Mouse (Mus musculus) forebrain, embryonic 11.5 days (tissue): ENCODE data around the gene Hook2. TPM values are rescaled to one million over a fixed set of nuclear protein-coding genes. Genes with fewer than 3 reads are reported as not detected.

Source experiments
- ATAC-seq: fragments of 200-750 bp; cut with Nextera tagmentation; replicated peaks from 2 replicates; pipeline ENCODE4 v1.8.0; 2017; ENCODE audit warnings: moderate TSS enrichment; ENCODE audit not compliant: low FRiP score
- DNase-seq: peaks from one replicate; pipeline ENCODE4 v3.0.0-alpha.2; 2017; ENCODE audit warnings: low spot score
- H3K27ac ChIP-seq: fragments of 300-500 bp; sonication (generic); 2 replicates; pipeline ENCODE4 v1.5.1; 2014; ENCODE audit warnings: low read depth, low read length
- H3K27me3 ChIP-seq: fragments of 300-500 bp; sonication (generic); 2 replicates; pipeline ENCODE4 v1.6.1; 2014; ENCODE audit warnings: mild to moderate bottlenecking, low read length, mixed read lengths; ENCODE audit not compliant: control insufficient read depth, insufficient read depth
- H3K36me3 ChIP-seq: fragments of 300-500 bp; sonication (generic); 2 replicates; pipeline ENCODE4 v1.6.1; 2014; ENCODE audit warnings: mild to moderate bottlenecking, low read length, moderate library complexity, mixed read lengths; ENCODE audit not compliant: control insufficient read depth, insufficient read depth
- H3K4me1 ChIP-seq: fragments of 300-500 bp; sonication (generic); replicated peaks from 2 replicates; pipeline ENCODE4 v1.6.1; 2014; ENCODE audit warnings: low read length, mixed read lengths; ENCODE audit not compliant: control insufficient read depth, insufficient read depth
- H3K4me2 ChIP-seq: fragments of 300-500 bp; sonication (generic); 2 replicates; pipeline ENCODE4 v1.6.1; 2014; ENCODE audit warnings: low read depth, mild to moderate bottlenecking, low read length, moderate library complexity, mixed read lengths; ENCODE audit not compliant: severe bottlenecking
- H3K4me3 ChIP-seq: fragments of 300-500 bp; sonication (generic); 2 replicates; pipeline ENCODE4 v1.5.1; 2014; ENCODE audit warnings: low read depth, low read length
- H3K9ac ChIP-seq: fragments of 300-500 bp; sonication (generic); 2 replicates; pipeline ENCODE4 v1.6.1; 2014; ENCODE audit warnings: low read length
- H3K9me3 ChIP-seq: fragments of 300-500 bp; sonication (generic); 2 replicates; pipeline ENCODE4 v1.6.1; 2016; ENCODE audit warnings: low read length, mixed read lengths; ENCODE audit not compliant: control insufficient read depth
- WGBS: fragments of 180-500 bp; shearing (Covaris S2); extraction: QIAGEN DNeasy Blood & Tissue Kit; methylation state at CpG from one replicate; pipeline ENCODE4 v1.1.7; 2014; 5-methylcytosine and 5-hydroxymethylcytosine counted together
- polyA plus RNA-seq: library from polyadenylated mRNA; unstranded; fragments of >200 nt; fragmentation: Nextera tagmentation; extraction: Ambion mirVana; gene quantifications from 2 replicates; pipeline ENCODE4 v1.2.1, GENCODE M21; 2014

Gene Hook2
- polyA plus RNA-seq, 1 experiment from 2014 or later, result 14.8 TPM

DNA sequence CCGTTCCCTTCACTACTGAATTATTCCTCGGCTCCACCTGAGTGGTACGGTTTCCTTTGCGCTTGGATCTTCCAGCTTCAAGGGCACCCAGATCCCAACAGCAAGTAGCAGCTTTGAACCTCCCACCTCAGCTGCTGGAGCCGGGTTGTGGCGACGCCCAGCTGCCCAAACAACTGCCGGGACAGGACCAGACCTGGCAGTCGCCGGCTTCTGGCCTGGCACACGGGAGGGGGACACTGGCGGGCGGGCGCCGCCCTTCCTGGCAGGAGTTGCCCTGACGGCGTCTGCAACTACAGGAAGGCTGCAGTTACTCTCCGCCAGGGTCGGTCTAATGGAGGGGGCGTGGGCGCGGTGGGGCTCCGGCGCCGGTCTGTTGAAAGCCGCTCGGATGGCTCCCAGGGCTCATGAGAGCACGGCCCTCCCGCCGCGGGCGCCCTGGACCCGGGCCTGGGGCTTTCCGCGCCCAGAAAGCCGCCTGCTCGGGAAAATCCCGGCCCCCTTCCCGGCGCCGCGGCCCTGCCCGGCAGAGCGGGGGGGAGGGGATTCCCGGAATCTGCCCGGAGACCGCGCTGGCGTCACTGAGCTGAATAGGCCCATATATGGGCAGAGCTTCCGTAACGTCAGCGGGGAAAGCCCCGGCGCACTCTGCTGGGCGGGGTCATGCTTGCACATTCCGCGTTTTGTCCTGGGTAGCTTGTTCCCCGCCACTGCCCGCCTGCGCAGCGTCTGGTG, 14.2 kb upstream of the Hook2 start:
- Histone ChIP-seq H3K36me3 (peaks cover 11% of the 10 kb centered on the region; the same call in 1 of the 2 replicates), H3K27ac (no peak overlapping the region), H3K4me1 (peaks cover 32% of the 10 kb centered on the region), H3K9ac (peak overlapping the region; percentile 41), H3K4me3 (peak overlapping the region; percentile 40), H3K27me3 (peaks cover 38% of the 10 kb centered on the region), H3K4me2 (peak overlapping the region; percentile 97), H3K9me3 (no peaks in the 10 kb centered on the region)
- DNase-seq (peak; percentile 97), ATAC-seq (peak; percentile 87)
- 1% methylated on average over 56 of the region's 61 CpGs for WGBS

DNA sequence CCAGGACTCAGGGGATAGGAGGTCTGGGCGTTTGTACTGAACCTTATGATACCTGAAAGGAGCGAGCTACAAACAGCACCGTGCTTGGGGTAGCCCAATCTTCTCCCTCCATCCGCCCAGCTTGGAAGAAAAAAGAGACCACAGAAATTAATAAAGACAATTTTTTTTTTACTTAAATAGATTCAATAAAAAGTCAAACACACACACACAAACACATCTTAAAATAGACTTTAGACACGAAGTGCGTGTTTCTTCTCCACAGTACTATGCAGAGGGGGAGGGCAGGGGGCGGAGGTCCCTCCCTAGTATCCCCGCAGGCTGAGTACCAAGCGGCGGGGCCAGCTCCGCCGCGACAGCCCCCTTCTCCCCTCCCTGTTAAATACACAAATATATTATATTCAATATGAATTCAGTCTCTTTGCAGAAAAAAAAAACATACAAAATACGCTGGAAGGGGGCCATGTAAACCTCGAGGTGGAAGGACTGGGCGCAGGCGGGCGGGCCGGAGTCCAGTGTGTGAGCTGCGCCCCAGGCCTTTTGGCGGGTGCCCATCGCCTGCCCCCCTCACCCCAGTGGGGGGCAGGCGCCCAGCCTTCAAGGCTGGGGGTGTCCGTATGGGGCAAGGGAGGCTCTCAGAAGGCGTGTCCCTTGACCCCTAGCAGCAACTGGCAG, 13.5 kb upstream of the Hook2 start:
- H3K27me3 ChIP-seq, result peaks cover 40% of the 10 kb centered on the region
- no peaks in the 10 kb centered on the region for H3K9me3 ChIP-seq
- H3K36me3 ChIP-seq, result peaks cover 7% of the 10 kb centered on the region; the same call in 1 of the 2 replicates
- H3K27ac ChIP-seq, result no peak overlapping the region
- peak overlapping the region; percentile 97 for H3K4me2 ChIP-seq
- H3K4me3 ChIP-seq, result peak overlapping the region; percentile 40
- H3K4me1 ChIP-seq, result peaks cover 32% of the 10 kb centered on the region
- 4% methylated on average over 25 of the region's 25 CpGs for WGBS
- 0 out of 2 replicates have a peak overlapping the region, but pooled peaks have one; percentile 31 for H3K9ac ChIP-seq
- DNase-seq, result no peak
- ATAC-seq, result no peak

DNA sequence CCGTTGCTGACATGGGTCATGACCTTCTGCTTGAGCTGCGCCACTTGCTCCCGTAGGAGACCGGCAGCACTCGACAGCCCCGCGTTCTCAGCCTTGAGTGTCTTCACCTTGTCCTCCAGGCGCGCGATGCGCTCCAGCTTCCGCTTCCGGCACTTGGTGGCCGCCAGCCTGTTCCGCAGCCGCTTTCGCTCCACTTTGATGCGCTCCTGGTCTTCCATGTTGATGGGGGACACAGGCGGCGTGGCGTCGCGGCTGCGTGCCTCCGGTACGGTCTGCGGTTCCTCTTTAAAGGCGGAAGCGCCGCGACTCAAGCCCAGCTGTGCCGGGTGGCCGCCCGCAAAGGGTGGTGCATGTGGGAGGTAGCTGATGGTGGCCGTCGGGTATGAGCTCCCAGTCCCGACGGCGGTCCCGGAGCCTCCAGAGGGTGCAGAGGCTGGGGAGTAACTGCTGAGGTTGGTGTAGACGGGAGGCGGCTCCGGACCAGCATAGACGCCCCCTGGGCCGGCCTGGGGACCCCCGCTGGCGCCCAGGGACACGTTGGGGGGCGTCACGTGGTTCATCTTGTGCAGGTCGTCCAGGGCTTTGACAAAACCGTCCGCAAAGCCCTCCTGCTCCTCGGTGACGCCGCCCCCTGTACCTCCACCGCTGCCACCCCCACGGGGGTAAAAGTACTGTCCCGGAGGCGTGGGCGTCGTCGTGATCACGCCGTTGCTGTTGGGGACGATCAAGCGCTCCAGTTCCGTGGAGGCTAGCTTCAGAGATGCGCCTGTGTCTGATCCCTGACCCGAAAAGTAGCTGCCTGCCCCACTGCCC, 12.8 kb upstream of the Hook2 start:
- no peak for ATAC-seq
- 2% methylated on average over 69 of the region's 70 CpGs for WGBS
- Histone ChIP-seq H3K36me3 (peaks cover 3% of the 10 kb centered on the region; the same call in 1 of the 2 replicates), H3K9me3 (no peaks in the 10 kb centered on the region), H3K27me3 (peaks cover 40% of the 10 kb centered on the region), H3K4me1 (peaks cover 32% of the 10 kb centered on the region), H3K4me3 (peak overlapping the region; percentile 40), H3K4me2 (peak overlapping the region; percentile 97), H3K27ac (no peak overlapping the region), H3K9ac (peak overlapping the region; percentile 24; the same call in 1 of the 2 replicates)
- peak; percentile 77 for DNase-seq

DNA sequence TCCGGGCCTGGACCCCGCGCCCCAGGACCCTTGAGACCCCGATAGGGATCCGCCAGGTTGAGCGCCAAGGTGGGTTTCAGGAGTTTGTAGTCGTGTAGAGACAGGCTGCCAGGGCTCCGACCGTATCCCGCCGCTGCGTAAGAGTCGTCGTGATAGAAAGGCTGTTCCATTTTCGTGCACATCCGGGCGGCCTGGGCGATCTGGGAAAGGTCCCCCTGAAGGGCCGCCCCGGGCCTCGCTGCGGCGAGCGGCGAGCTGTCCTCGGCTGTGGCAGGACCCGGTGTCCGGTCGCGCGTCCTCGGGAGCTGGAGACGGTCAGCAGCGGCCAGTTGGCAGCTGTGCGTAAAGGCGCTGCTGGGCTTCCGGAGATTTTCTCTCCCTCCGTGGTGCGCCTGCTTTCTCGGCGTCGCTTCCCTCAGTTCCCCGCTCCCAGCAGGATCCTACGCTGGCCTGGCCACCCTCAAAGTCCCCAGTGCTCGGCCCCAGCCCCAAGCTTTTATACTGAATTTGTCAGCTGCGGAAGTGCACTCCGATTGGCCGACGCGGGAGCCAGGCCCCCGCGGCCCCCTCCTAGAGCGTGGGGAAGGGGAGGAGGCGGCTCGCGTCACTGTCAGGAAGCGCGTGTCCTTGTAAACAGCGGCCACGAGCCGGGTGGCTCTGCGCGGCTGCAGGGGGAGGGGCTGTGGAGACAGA, 12.0 kb upstream of the Hook2 start, which contains the start of gene Junb:
Gene Junb (minus strand): TSS at position 471 of the 693 bp plus-strand sequence.
- Histone ChIP-seq H3K36me3 (no peaks in the 10 kb centered on the region), H3K9me3 (no peaks in the 10 kb centered on the region), H3K4me2 (peak within 1 kb of the TSS; percentile 97), H3K4me1 (peaks cover 32% of the 10 kb centered on the region), H3K9ac (peak within 1 kb of the TSS; percentile 45), H3K27ac (no peak within 1 kb of the TSS), H3K4me3 (peak within 1 kb of the TSS; percentile 40), H3K27me3 (peaks cover 40% of the 10 kb centered on the region)
- DNase-seq (peak; percentile 89), ATAC-seq (peak; percentile 31)
- under 1% methylated on average over 63 of the region's 63 CpGs for WGBS

DNA sequence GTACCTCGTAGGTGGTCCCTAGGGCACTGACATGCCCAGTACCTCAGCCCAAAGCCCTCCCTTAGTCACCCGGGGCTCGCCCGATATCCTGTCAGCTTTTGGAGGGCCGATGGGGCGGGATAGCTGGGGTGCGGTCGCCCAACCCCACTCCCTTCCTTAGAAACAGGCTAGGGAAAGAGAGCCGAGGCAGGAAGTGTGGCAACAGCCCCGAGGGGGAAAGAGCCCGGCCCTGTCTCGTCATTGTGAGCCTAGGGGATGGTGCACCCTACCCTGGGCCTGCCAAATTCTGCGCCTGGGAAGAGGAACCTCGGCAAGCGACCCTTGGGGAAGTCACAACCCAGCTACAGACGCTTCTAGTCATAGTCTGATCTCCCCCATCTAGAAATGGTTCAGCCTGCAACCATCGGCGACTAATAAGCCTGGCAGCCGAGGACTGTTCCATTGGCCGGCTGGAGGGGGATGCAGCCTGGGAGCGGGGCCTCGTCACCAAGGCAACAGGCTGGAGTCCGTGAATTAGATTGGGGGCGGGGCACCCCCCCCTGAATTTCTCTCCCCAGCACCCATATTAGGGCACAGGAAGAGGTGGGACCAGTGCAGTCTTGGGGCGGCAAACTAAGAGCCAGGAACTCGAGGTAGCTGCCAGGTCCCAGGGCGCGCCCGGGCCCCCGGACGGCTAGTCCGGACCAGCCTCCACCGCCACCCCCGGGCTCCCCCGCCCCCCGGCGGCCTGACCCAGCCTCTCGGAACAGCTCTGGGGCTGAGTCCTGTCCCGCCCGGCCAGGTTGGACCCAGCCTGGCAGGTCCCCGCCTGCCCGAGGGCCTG, 10.6 kb upstream of the Hook2 start:
- H3K27me3 ChIP-seq, result peaks cover 40% of the 10 kb centered on the region
- DNase-seq, result peak; percentile 89
- peaks cover 36% of the 10 kb centered on the region for H3K4me1 ChIP-seq

DNA sequence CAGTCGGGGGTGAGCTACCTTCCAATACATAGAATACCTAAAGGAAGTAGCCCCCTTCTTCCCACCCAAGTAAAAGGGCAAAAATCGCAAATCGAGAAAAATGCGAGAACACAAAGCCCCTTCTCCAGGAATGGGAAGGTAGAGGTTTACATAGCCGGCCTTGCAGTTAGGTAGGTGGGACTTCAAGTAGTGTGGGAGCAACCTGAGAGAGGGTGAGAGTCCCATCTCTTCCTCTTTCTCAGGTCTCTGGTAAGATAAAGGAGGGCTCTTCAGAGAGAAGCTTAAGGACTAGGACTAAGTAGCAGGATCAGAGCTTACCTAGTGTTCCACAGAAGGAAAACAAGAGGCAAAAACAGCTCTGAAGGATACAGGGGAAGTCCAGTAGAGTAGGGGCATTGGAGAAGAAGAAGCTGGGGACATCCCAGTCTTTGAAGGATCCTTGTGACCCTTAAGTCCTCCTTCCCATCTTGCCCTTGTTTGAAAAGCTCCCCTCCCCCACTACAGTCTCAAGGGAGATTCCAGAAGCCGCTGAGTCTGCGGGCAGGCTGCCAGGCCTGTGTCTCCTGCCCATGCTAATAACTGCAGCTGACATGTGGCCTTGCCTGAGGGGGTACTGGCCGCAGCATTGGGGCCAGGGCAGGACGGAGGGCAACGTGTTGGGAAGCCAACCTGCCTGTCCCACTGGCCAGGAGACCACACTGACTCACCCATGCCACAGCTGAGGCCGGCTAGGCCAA, 9.6 kb upstream of the Hook2 start:
- no peak overlapping the region for H3K9ac ChIP-seq
- H3K27me3 ChIP-seq, result peaks cover 40% of the 10 kb centered on the region
- H3K4me1 ChIP-seq, result peaks cover 44% of the 10 kb centered on the region

More for the DNA sequence above, 10.6 kb upstream of the Hook2 start:
- Histone ChIP-seq H3K9ac (peak overlapping the region; percentile 41; the same call in 1 of the 2 replicates), H3K4me2 (peak overlapping the region; percentile 97), H3K4me3 (peak overlapping the region; percentile 25), H3K27ac (no peak overlapping the region), H3K9me3 (no peaks in the 10 kb centered on the region), H3K36me3 (no peaks in the 10 kb centered on the region)
- no peak; the same call in 1 of the 2 replicates for ATAC-seq
- 2% methylated on average over 42 of the region's 42 CpGs for WGBS

More for the DNA sequence above, 9.6 kb upstream of the Hook2 start:
- no peak for DNase-seq
- Histone ChIP-seq H3K27ac (no peak overlapping the region), H3K4me2 (no peak overlapping the region), H3K9me3 (no peaks in the 10 kb centered on the region), H3K4me3 (no peak overlapping the region; the same call in 1 of the 2 replicates), H3K36me3 (no peaks in the 10 kb centered on the region)
- no peak for ATAC-seq
- WGBS, result 39% methylated on average over 11 of the region's 11 CpGs
